Mouse (Mus musculus): ENCODE measurements at regions not wholly inside any gene's neighbourhood (a gene's known extent, or its start where the extent isn't known, plus 50 kb on each side); places are given as distances from the start of the nearest gene placed in this dataset.

DNA sequence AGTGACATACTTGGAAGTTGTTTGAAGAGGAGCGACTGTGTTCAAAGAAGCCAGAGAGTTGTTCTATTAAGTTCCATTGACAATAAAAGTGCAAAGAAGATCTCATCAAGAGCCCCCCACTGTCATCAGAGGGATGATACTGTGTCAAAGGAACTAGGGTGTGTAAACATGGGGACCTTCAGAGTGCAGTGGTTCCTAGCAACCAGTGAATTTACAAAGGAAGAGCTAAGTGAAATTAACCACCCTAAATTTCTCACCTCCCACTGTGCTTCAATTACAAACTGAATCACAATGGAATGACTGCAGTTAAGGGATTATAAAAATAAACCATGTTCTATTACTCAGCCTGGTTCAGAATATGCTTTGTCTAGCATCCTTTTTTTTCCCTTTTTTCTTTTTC, 129.5 kb upstream of the 4933415F23Rik start:
- no peak for ATAC-seq (ENCODE audit: low FRiP score)
- H3K27me3 ChIP-seq (ENCODE audit: control insufficient read depth, insufficient read depth, low read length): no peaks in the 10 kb centered on the region
- H3K9ac ChIP-seq (ENCODE audit: low read depth, low read length): no peak overlapping the region
- H3K9me3 ChIP-seq (ENCODE audit: control insufficient read depth, low read length): no peaks in the 10 kb centered on the region
- H3K36me3 ChIP-seq (ENCODE audit: control insufficient read depth, insufficient read depth, low read length): no peaks in the 10 kb centered on the region
- H3K4me3 ChIP-seq (ENCODE audit: low read depth, low read length): no peak overlapping the region
- DNase-seq (ENCODE audit: low spot score): no peak
- no peaks in the 10 kb centered on the region for H3K4me1 ChIP-seq (replicated peaks; ENCODE audit: control insufficient read depth, insufficient read depth, low read length)
- H3K4me2 ChIP-seq (replicated peaks; ENCODE audit: low read depth, low read length): no peak overlapping the region
- WGBS: 67% methylated on average over 1 of the region's 1 CpGs
- no peak overlapping the region for H3K27ac ChIP-seq (ENCODE audit: low read depth, low read length)

DNA sequence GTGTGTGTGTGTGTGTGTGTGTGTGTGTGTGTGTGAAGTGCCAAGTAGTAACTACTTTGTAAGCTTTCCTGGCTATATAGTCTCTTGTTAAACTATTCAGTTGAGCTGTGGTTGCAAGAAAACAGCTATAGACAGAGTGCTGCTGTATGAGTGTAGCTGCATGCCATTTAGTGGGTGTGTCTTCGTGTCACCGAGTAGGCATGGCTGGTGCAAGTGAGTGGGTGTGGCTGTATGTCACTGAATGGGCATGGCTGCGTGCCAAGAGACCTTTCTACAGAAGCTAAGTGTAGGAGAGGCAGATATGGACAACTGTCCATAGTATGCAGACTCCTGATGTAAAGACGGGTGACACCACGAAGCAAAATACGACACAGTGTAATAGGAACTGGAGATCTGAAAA, 126.4 kb upstream of the 4933415F23Rik start:
- Histone ChIP-seq H3K4me1 (replicated peaks; ENCODE audit: control insufficient read depth, insufficient read depth, low read length) (no peaks in the 10 kb centered on the region), H3K27me3 (ENCODE audit: control insufficient read depth, insufficient read depth, low read length) (no peaks in the 10 kb centered on the region), H3K36me3 (ENCODE audit: control insufficient read depth, insufficient read depth, low read length) (no peaks in the 10 kb centered on the region), H3K9ac (ENCODE audit: low read depth, low read length) (no peak overlapping the region), H3K9me3 (ENCODE audit: control insufficient read depth, low read length) (no peaks in the 10 kb centered on the region), H3K4me2 (replicated peaks; ENCODE audit: low read depth, low read length) (no peak overlapping the region), H3K4me3 (ENCODE audit: low read depth, low read length) (no peak overlapping the region), H3K27ac (ENCODE audit: low read depth, low read length) (no peak overlapping the region)
- 78% methylated on average over 6 of the region's 6 CpGs for WGBS
- DNase-seq (ENCODE audit: low spot score) (no peak), ATAC-seq (ENCODE audit: low FRiP score) (no peak)

DNA sequence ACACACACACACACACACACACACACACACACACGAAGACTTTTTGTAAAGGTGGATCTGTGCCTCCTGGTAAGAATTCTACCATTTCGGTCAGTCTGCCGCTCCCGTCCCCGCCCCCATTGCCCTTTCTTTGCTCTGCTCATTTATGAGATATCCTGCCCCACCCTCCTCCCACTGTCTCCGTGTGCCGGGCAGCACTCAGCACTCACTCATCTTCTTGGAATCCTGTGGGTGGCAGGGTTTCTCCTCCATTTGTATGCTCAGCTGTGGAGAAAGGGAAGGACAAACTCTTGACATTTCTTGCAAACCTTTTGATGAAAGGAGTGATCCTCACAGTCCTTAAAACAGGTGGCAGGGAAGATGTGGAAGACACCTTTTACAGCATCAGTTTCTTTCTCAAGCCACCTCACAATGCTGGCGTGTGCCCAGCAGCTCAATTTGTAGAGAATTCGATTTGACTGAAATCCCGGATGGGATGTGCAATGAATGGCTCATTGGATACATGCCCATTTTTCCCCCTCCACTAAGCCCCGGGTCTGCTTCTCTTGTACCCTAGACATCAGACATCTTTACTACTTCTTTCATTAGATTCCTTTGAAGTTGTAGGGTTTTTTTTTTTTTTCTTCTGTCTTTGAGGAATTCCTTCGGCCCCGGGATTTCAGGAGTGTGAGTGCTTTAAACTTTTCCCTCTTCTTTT, 112.6 kb upstream of the 4933415F23Rik start:
- WGBS: 87% methylated on average over 13 of the region's 13 CpGs
- Histone ChIP-seq H3K27ac (ENCODE audit: low read depth, low read length) (no peak overlapping the region), H3K9me3 (ENCODE audit: control insufficient read depth, low read length) (no peaks in the 10 kb centered on the region), H3K36me3 (ENCODE audit: control insufficient read depth, insufficient read depth, low read length) (no peaks in the 10 kb centered on the region), H3K4me2 (replicated peaks; ENCODE audit: low read depth, low read length) (no peak overlapping the region), H3K4me1 (replicated peaks; ENCODE audit: control insufficient read depth, insufficient read depth, low read length) (no peaks in the 10 kb centered on the region), H3K4me3 (ENCODE audit: low read depth, low read length) (no peak overlapping the region), H3K27me3 (ENCODE audit: control insufficient read depth, insufficient read depth, low read length) (no peaks in the 10 kb centered on the region), H3K9ac (ENCODE audit: low read depth, low read length) (no peak overlapping the region)
- ATAC-seq (ENCODE audit: low FRiP score): no peak
- no peak for DNase-seq (ENCODE audit: low spot score)

DNA sequence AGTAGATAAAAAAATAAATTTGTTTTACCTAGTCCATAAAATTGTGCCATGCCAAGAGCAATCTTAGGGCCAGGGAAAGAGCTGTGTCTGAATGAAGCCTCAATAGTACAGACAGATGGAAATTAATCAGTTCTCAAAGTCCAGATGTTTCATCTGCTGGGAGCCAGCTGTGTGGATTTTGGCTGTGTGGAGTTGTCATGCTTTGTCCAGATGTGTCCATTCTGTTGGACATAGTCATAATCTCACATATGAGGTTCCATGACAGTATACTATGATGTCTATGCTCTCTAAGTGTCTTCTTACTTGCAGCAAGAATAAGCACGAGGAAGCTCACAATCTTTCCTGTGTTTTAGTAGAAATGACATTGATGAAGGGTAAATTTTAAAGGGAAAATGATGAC, 105.8 kb upstream of the 4933415F23Rik start:
- ATAC-seq (ENCODE audit: low FRiP score): no peak
- 80% methylated on average over 1 of the region's 1 CpGs for WGBS
- Histone ChIP-seq H3K9me3 (ENCODE audit: control insufficient read depth, low read length) (no peaks in the 10 kb centered on the region), H3K9ac (ENCODE audit: low read depth, low read length) (no peak overlapping the region), H3K4me2 (replicated peaks; ENCODE audit: low read depth, low read length) (no peak overlapping the region), H3K4me1 (replicated peaks; ENCODE audit: control insufficient read depth, insufficient read depth, low read length) (no peaks in the 10 kb centered on the region), H3K27me3 (ENCODE audit: control insufficient read depth, insufficient read depth, low read length) (no peaks in the 10 kb centered on the region), H3K36me3 (ENCODE audit: control insufficient read depth, insufficient read depth, low read length) (no peaks in the 10 kb centered on the region), H3K4me3 (ENCODE audit: low read depth, low read length) (no peak overlapping the region), H3K27ac (ENCODE audit: low read depth, low read length) (no peak overlapping the region)
- DNase-seq (ENCODE audit: low spot score): no peak

DNA sequence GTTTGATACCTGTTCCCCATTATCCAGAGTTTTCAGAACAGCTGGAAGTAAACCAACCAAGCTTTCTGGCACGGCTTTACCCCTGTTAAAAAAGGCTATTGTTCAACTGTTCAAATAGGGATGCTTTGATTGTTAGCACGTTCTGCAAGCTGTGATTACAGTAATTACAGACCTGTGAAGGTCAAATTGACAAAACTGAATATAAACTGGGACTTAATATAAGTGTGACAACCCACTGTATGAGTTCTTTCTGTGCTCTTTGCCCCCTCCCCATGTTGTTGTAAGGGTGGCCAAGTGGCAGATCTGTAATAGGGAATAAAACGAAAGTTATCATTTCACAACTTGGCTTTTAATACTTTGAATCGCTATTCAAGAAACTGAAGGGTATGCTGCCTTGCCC, 105.0 kb upstream of the 4933415F23Rik start:
- Histone ChIP-seq H3K4me2 (replicated peaks; ENCODE audit: low read depth, low read length) (no peak overlapping the region), H3K36me3 (ENCODE audit: control insufficient read depth, insufficient read depth, low read length) (no peaks in the 10 kb centered on the region), H3K27ac (ENCODE audit: low read depth, low read length) (no peak overlapping the region), H3K27me3 (ENCODE audit: control insufficient read depth, insufficient read depth, low read length) (no peaks in the 10 kb centered on the region), H3K9ac (ENCODE audit: low read depth, low read length) (no peak overlapping the region), H3K4me1 (replicated peaks; ENCODE audit: control insufficient read depth, insufficient read depth, low read length) (no peaks in the 10 kb centered on the region), H3K9me3 (ENCODE audit: control insufficient read depth, low read length) (no peaks in the 10 kb centered on the region), H3K4me3 (ENCODE audit: low read depth, low read length) (no peak overlapping the region)
- WGBS: 72% methylated on average over 4 of the region's 4 CpGs
- ATAC-seq (ENCODE audit: low FRiP score): no peak
- no peak for DNase-seq (ENCODE audit: low spot score)

DNA sequence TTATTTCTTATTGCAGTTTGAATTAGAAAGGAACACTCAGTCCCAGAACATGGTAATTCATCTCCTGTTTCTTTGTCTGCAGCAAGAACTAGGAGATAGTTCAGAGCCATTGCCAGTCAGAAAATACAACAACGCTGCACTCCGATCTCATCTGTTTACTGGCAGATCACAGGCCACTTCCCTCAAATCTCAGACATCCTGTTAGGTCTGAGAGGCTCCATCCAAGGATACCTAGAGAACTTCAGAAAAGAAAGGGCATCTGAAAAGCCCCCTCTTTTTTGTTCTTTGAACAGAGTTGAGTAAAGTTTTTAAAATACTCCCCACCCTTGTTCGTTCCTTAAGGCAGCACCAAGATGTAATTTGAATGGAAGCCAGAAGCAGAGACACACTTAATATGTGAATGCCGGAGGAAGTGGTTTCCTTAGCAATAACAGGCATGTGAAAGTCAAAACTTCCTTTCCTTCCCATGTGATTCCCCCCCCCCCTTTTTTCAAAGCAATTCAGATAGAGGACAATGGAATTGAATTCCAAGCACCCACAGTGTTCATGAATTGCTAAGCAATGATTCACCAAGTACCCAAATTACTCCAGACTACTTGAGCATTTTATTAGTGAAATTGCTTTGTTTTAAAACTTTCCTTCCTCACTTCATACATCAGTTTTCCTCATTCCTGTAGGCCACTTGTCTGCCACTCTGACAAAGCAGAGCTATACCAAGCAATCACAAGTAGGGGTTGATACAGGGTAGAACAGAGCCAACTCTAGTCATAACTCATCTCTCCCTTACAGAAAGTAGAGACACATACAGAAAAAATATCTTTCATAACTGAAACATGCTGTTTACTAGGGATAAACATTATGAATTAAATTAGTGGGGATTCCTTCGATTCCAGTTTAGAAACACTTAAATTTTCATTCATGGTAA, 100.7 kb upstream of the 4933415F23Rik start:
- WGBS: 60% methylated on average over 5 of the region's 5 CpGs
- no peaks in the 10 kb centered on the region for H3K4me1 ChIP-seq (replicated peaks; ENCODE audit: control insufficient read depth, insufficient read depth, low read length)
- H3K9ac ChIP-seq (ENCODE audit: low read depth, low read length): no peak overlapping the region
- H3K27ac ChIP-seq (ENCODE audit: low read depth, low read length): no peak overlapping the region
- H3K9me3 ChIP-seq (ENCODE audit: control insufficient read depth, low read length): no peaks in the 10 kb centered on the region
- no peaks in the 10 kb centered on the region for H3K36me3 ChIP-seq (ENCODE audit: control insufficient read depth, insufficient read depth, low read length)
- H3K27me3 ChIP-seq (ENCODE audit: control insufficient read depth, insufficient read depth, low read length): no peaks in the 10 kb centered on the region
- no peak overlapping the region for H3K4me3 ChIP-seq (ENCODE audit: low read depth, low read length)
- DNase-seq (ENCODE audit: low spot score) (peak; percentile 16), ATAC-seq (ENCODE audit: low FRiP score) (0 out of 2 replicates have a peak, but pooled peaks have one; percentile 45)
- H3K4me2 ChIP-seq (replicated peaks; ENCODE audit: low read depth, low read length): no peak overlapping the region

DNA sequence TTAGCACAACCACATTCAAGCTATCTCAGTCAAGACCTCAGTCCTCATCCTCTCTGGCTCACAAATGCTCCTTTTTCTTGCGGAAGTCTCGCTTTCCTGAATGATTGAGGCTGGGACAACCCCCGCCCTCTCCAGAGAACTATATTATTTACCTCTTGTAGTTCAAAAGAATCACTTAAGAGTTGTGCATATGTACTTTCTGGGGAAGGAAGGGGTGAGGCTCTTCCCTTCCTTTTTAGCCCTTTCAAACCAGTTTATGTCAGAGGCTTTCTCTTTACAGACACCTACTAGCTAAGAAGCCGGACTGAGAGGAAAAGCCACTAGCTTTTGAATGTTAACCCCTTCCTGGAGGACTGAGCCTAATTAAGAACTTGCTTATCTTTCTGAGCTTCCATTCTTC, 98.4 kb upstream of the 4933415F23Rik start:
- no peak overlapping the region for H3K4me3 ChIP-seq (ENCODE audit: low read depth, low read length)
- H3K9ac ChIP-seq (ENCODE audit: low read depth, low read length): no peak overlapping the region
- H3K9me3 ChIP-seq (ENCODE audit: control insufficient read depth, low read length): no peaks in the 10 kb centered on the region
- no peak overlapping the region for H3K4me2 ChIP-seq (replicated peaks; ENCODE audit: low read depth, low read length)
- ATAC-seq (ENCODE audit: low FRiP score): no peak
- H3K27me3 ChIP-seq (ENCODE audit: control insufficient read depth, insufficient read depth, low read length): no peaks in the 10 kb centered on the region
- no peaks in the 10 kb centered on the region for H3K36me3 ChIP-seq (ENCODE audit: control insufficient read depth, insufficient read depth, low read length)
- no peaks in the 10 kb centered on the region for H3K4me1 ChIP-seq (replicated peaks; ENCODE audit: control insufficient read depth, insufficient read depth, low read length)
- H3K27ac ChIP-seq (ENCODE audit: low read depth, low read length): no peak overlapping the region
- no peak for DNase-seq (ENCODE audit: low spot score)
- WGBS: 80% methylated on average over 4 of the region's 4 CpGs

DNA sequence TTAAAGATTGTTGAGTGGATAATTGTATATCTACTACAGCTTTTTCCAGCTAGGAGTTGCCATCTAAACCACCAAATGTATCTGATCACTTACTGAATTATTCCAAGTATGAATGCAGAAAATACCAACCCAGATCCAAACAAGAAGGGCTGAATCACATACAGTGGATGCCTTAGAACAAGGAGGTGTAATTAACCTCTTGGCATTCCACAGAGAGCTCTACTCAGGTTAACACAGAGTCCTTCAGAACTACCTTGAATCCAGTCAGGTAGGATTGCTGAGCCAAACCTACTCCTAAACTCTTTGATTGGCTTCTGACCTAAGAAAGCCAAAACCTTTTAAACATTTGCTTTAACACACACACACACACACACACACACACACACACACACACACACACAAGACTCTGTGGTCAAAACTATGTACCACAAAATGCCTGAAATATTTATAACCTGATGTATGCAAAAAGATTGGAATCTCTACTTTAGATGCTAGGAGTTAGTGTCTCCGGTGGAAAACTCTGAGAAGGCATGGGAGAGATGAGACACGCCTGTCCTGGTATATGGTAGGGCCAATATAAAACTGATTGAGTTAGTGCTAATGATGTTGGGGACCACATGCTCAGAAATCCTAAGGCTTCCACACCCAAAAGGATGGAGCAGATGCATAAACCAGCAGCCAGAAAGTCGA, 88.4 kb upstream of the 4933415F23Rik start:
- WGBS: 77% methylated on average over 3 of the region's 3 CpGs

More for the DNA sequence above, 88.4 kb upstream of the 4933415F23Rik start:
- Histone ChIP-seq H3K36me3 (ENCODE audit: control insufficient read depth, insufficient read depth, low read length) (no peaks in the 10 kb centered on the region), H3K27me3 (ENCODE audit: control insufficient read depth, insufficient read depth, low read length) (no peaks in the 10 kb centered on the region), H3K9me3 (ENCODE audit: control insufficient read depth, low read length) (no peaks in the 10 kb centered on the region), H3K4me3 (ENCODE audit: low read depth, low read length) (no peak overlapping the region), H3K4me2 (replicated peaks; ENCODE audit: low read depth, low read length) (no peak overlapping the region), H3K9ac (ENCODE audit: low read depth, low read length) (no peak overlapping the region), H3K27ac (ENCODE audit: low read depth, low read length) (no peak overlapping the region), H3K4me1 (replicated peaks; ENCODE audit: control insufficient read depth, insufficient read depth, low read length) (no peaks in the 10 kb centered on the region)
- ATAC-seq (ENCODE audit: low FRiP score): no peak
- no peak for DNase-seq (ENCODE audit: low spot score)

All from hindbrain, embryonic 11.5 days (tissue).